In genomic region chr12:89198764-89199525, GRCm38 (mm10) we compare ENCODE assay signal across 9 mouse cellular contexts.
"Had no signal": no experiment of that assay in that cellular context is flagged by ENCODE, and none has a peak within 500 bp of the region (broad histone marks: within the 10 kb centered on the region; RNA-seq: fewer than 3 reads in every experiment).

No protein-coding gene starts in this region.

- DNase-seq: kidney, adult 8-10 months; kidney, postnatal 25 days; lung, adult 18-20 months had no signal

- H3K27ac ChIP-seq: left cerebral cortex, adult 2 months; limb, embryonic 13.5 days; liver, embryonic 14.5 days; midbrain, embryonic 15.5 days; stomach, postnatal 0 days had no signal

- ATAC-seq: intestine, postnatal 0 days; midbrain, embryonic 15.5 days had no signal

- H3K27me3 ChIP-seq: limb, embryonic 13.5 days; midbrain, embryonic 15.5 days had no signal

- H3K9me3 ChIP-seq: limb, embryonic 13.5 days; midbrain, embryonic 15.5 days had no signal

- H3K9ac ChIP-seq: limb, embryonic 13.5 days; liver, embryonic 14.5 days; midbrain, embryonic 15.5 days had no signal

- H3K36me3 ChIP-seq: limb, embryonic 13.5 days; midbrain, embryonic 15.5 days had no signal

- H3K4me1 ChIP-seq: limb, embryonic 13.5 days; midbrain, embryonic 15.5 days had no signal

- H3K4me3 ChIP-seq: left cerebral cortex, adult 2 months; limb, embryonic 13.5 days; midbrain, embryonic 15.5 days had no signal

- H3K4me2 ChIP-seq: limb, embryonic 13.5 days; midbrain, embryonic 15.5 days had no signal
